Mouse (Mus musculus) central nervous system, embryonic 18 days (tissue): ENCODE measurements around the gene Gm12790. TPM values are rescaled to one million over a fixed set of nuclear protein-coding genes. Genes with fewer than 3 reads are reported as not detected.

Experiments used
- polyA plus RNA-seq: library from polyadenylated mRNA; depleted of rRNA; stranded (reverse); fragments of >200 nt; gene quantifications from 2 replicates; pipeline ENCODE4 v1.2.3, GENCODE M21; 2012; rRNA removed

Gene Gm12790
- polyA plus RNA-seq, result not detected in 2 replicates

DNA sequence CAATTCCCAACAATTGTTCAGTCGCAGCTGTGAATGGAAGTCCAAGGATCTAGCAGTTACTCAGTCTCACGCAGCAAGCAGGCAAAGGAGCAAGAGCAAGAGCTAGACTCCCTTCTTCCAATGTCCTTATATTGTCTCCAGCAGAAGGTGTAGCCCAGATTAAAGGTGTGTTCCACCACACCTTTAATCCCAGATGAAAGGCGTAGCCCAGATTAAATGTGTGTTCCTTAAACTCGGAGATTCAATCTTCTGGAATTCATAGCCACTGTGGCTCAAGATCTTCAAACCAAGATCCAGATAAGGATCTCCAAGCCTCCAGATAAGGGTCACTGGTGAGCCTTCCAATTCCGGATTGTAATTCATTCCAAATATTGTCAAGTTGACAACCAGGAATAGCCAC lies at the start of gene Gm12790:
Gene Gm12790, minus strand, starts transcription at position 101 of the 400 bp plus-strand sequence.

DNA sequence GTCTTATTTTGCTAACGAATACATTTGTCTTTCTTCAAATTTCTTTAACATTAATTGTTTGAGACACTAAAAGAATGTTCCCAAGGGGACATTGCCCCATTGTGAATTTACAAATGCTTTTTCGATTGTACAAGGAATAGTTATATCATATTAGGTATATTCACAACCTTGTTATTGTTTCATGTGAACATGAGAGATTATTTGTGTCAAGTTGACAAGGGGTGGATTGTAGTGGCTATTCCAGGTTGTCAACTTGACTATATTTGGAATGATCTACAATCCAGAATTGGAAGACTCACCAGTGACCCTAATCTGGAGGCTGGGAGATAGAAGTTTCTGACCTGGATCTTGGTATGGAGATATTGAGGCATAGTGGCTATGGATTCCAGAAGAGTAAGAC lies 5.5 kb upstream of the Gm12790 start, which contains the start of gene Gm12789:
Gene Gm12789, plus strand, starts transcription at position 301 of the 400 bp plus-strand sequence.

DNA sequence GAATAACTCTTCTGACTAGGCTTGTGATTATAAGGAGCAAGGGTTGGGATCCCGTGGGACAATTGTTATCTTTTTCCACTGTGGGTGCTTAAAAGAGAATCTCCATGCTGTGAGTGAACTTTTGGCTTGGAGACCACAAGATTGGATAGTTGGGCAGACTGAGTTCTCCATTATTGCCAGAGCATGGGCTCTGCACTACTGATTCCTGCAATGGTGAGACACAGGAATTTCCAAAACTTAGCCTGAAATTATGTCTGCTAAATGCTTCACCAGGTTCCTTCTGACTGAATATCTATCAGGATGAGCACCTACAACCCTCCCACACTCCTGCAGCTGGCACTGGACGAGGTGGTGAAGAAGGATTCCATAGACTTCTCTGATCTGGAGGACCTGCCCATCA lies 40.7 kb downstream of the Gm12790 start, which contains the start of gene Gm12794:
Gene Gm12794, plus strand, starts transcription at position 301 of the 400 bp plus-strand sequence.

Other genes with a start within 250 kb of the Gm12790 start
- gene B020004J07Rik, start 137.0 kb downstream of the Gm12790 start, polyA plus RNA-seq, result not detected in 2 replicates
- gene C130073F10Rik, start 87.3 kb downstream of the Gm12790 start, polyA plus RNA-seq, result not detected in 2 replicates
- not detected in 2 replicates for gene Gm12800, start 71.9 kb downstream of the Gm12790 start, polyA plus RNA-seq
- not detected in 2 replicates for gene Gm12794, start 40.6 kb downstream of the Gm12790 start, polyA plus RNA-seq
- gene Gm12789, start 5.6 kb upstream of the Gm12790 start, polyA plus RNA-seq, result not detected in 2 replicates
- gene Pde4b, start 106.5 kb upstream of the Gm12790 start, polyA plus RNA-seq, result 46.3 and 46.5 TPM in 2 replicates